Mouse (Mus musculus): ENCODE data around the gene Cldn9. TPM values are rescaled to one million over a fixed set of nuclear protein-coding genes. Genes with fewer than 3 reads are reported as not detected.

Gene Cldn9
- polyA plus RNA-seq, 1 experiment, result 0.52 TPM

GRCm38 (mm10) chr17:23644613-23645495, 39.0 kb downstream of the Cldn9 start, which contains the start of gene Mmp25:
Mmp25 (minus strand) TSS chr17:23645277.
- DNase-seq, result no peak
- no peaks in the 10 kb centered on the region for H3K4me1 ChIP-seq (ENCODE audit: control insufficient read depth, insufficient read depth, low read length)
- no peaks in the 10 kb centered on the region; the same call in 1 of the 2 replicates for H3K27me3 ChIP-seq (ENCODE audit: control insufficient read depth, insufficient read depth, low read length)
- no peak within 1 kb of the TSS for H3K27ac ChIP-seq (ENCODE audit: insufficient read depth, low read length)
- 2% methylated on average over 58 of the region's 58 CpGs for WGBS
- no peak within 1 kb of the TSS for H3K4me3 ChIP-seq (replicated peaks; ENCODE audit: insufficient read depth, low read depth, low read length)
- TF ChIP-seq CTCF (IDR thresholded peaks at IDR 0.05; ENCODE audit: borderline replicate concordance, insufficient read depth, low read depth, low read length) (no peak), POLR2A (IDR thresholded peaks at IDR 0.05; ENCODE audit: borderline replicate concordance, insufficient read depth, low read length) (no peak)

Other genes with a start within 250 kb of the Cldn9 start
- gene Vmn2r117, start 204.3 kb downstream of the Cldn9 start, polyA plus RNA-seq (2012; rRNA removed), result not detected in 2 replicates
- 9.2 and 9.5 TPM in 2 replicates for gene Zfp213, start 119.8 kb downstream of the Cldn9 start, polyA plus RNA-seq (2012; rRNA removed)
- gene Zfp13, start 84.5 kb downstream of the Cldn9 start, polyA plus RNA-seq (2012; rRNA removed), result 25.6 and 27.2 TPM in 2 replicates
- gene Zscan10, start 83.2 kb downstream of the Cldn9 start, polyA plus RNA-seq (2012; rRNA removed), result 0.13 and 0.16 TPM in 2 replicates
- gene Mmp25, start 38.7 kb downstream of the Cldn9 start, polyA plus RNA-seq (2012; rRNA removed), result 0.23 and 0.25 TPM in 2 replicates
- not detected in 2 replicates for gene Bicdl2, start 23.5 kb downstream of the Cldn9 start, polyA plus RNA-seq (2012; rRNA removed)
- gene Hcfc1r1, start 10.4 kb downstream of the Cldn9 start, polyA plus RNA-seq (2012; rRNA removed), result 173 and 179 TPM in 2 replicates
- 16.1 and 17.1 TPM in 2 replicates for gene Thoc6, start 10.1 kb downstream of the Cldn9 start, polyA plus RNA-seq (2012; rRNA removed)
- 29.1 and 31.3 TPM in 2 replicates for gene Tnfrsf12a, start 6.6 kb downstream of the Cldn9 start, polyA plus RNA-seq (2012; rRNA removed)
- gene Cldn6, start 4.8 kb downstream of the Cldn9 start, polyA plus RNA-seq (2012; rRNA removed), result 0.11 and 0.13 TPM in 2 replicates
- gene 1520401A03Rik, start 38.8 kb upstream of the Cldn9 start, polyA plus RNA-seq (2012; rRNA removed), result 0.64 and 1.1 TPM in 2 replicates
- 10.3 and 10.6 TPM in 2 replicates for gene Pkmyt1, start 42.3 kb upstream of the Cldn9 start, polyA plus RNA-seq (2012; rRNA removed)
- gene Paqr4, start 56.8 kb upstream of the Cldn9 start, polyA plus RNA-seq (2012; rRNA removed), result 92.0 and 104 TPM in 2 replicates
- gene Kremen2, start 61.8 kb upstream of the Cldn9 start, polyA plus RNA-seq (2012; rRNA removed), result 0.57 and 0.84 TPM in 2 replicates
- gene Flywch1, start 87.6 kb upstream of the Cldn9 start, polyA plus RNA-seq (2012; rRNA removed), result 341 and 366 TPM in 2 replicates
- gene Flywch2, start 102.1 kb upstream of the Cldn9 start, polyA plus RNA-seq (2012; rRNA removed), result 50.5 and 54.8 TPM in 2 replicates
- gene Srrm2, start 106.5 kb upstream of the Cldn9 start, polyA plus RNA-seq (2012; rRNA removed), result 711 and 720 TPM in 2 replicates
- 621 and 628 TPM in 2 replicates for gene Elob, start 145.1 kb upstream of the Cldn9 start, polyA plus RNA-seq (2012; rRNA removed)
- gene Prss33, start 152.0 kb upstream of the Cldn9 start, polyA plus RNA-seq (2012; rRNA removed), result 0.25 TPM in 1 of 2 replicates, not detected in the other
- gene Prss32, start 159.8 kb upstream of the Cldn9 start, polyA plus RNA-seq (2012; rRNA removed), result not detected in 2 replicates
- gene Prss41, start 160.1 kb upstream of the Cldn9 start, polyA plus RNA-seq (2012; rRNA removed), result 1.6 and 2.3 TPM in 2 replicates
- gene Prss21, start 184.0 kb upstream of the Cldn9 start, polyA plus RNA-seq (2012; rRNA removed), result not detected in 2 replicates
- gene Dcpp1, start 196.8 kb upstream of the Cldn9 start, polyA plus RNA-seq (2012; rRNA removed), result not detected in 2 replicates
- not detected in 2 replicates for gene Dcpp2, start 196.9 kb upstream of the Cldn9 start, polyA plus RNA-seq (2012; rRNA removed)
- not detected in 2 replicates for gene Dcpp3, start 233.4 kb upstream of the Cldn9 start, polyA plus RNA-seq (2012; rRNA removed)

All from cerebellum, adult 2 months (tissue).